Mouse (Mus musculus): ENCODE measurements around the gene Spock3. TPM values are rescaled to one million over a fixed set of nuclear protein-coding genes. Genes with fewer than 3 reads are reported as not detected.

Spock3 gene
- polyA plus RNA-seq, 1 experiment = 0.28 TPM

GRCm38 (mm10) chr8:63181272-63181671, 230.5 kb downstream of the Spock3 start:
- 92% methylated on average over 1 of the region's 1 CpGs for WGBS
- no peak overlapping the region for H3K27ac ChIP-seq (ENCODE audit: insufficient read depth, low read length)
- H3K36me3 ChIP-seq (ENCODE audit: control insufficient read depth, insufficient read depth, low read length) = no peaks in the 10 kb centered on the region
- H3K4me3 ChIP-seq (ENCODE audit: extremely low read depth, insufficient read depth, insufficient read length) = no peak overlapping the region
- no peaks in the 10 kb centered on the region for H3K27me3 ChIP-seq (ENCODE audit: control insufficient read depth, insufficient read depth, low read length)
- DNase-seq (ENCODE audit: low read depth in 1 of 2, low spot score in 2 of 2) = no peak
- no peak for TF ChIP-seq CTCF (IDR thresholded peaks at IDR 0.05; ENCODE audit: extremely low read depth, insufficient read depth, insufficient read length, insufficient replicate concordance)
- TF ChIP-seq POLR2A (IDR thresholded peaks at IDR 0.05; ENCODE audit: low read depth, low read length) = no peak
- H3K4me1 ChIP-seq (ENCODE audit: control insufficient read depth, insufficient read depth, insufficient read length) = no peaks in the 10 kb centered on the region

GRCm38 (mm10) chr8:63258812-63259385, 308.1 kb downstream of the Spock3 start:
- TF ChIP-seq CTCF (IDR thresholded peaks at IDR 0.05; ENCODE audit: extremely low read depth, insufficient read depth, insufficient read length, insufficient replicate concordance) = no peak
- no peak for TF ChIP-seq POLR2A (IDR thresholded peaks at IDR 0.05; ENCODE audit: low read depth, low read length)
- no peaks in the 10 kb centered on the region for H3K4me1 ChIP-seq (ENCODE audit: control insufficient read depth, insufficient read depth, insufficient read length)
- H3K27ac ChIP-seq (ENCODE audit: insufficient read depth, low read length) = no peak overlapping the region
- no peak overlapping the region for H3K4me3 ChIP-seq (ENCODE audit: extremely low read depth, insufficient read depth, insufficient read length)
- H3K27me3 ChIP-seq (ENCODE audit: control insufficient read depth, insufficient read depth, low read length) = no peaks in the 10 kb centered on the region
- no peak for DNase-seq (ENCODE audit: low read depth in 1 of 2, low spot score in 2 of 2)
- H3K36me3 ChIP-seq (ENCODE audit: control insufficient read depth, insufficient read depth, low read length) = no peaks in the 10 kb centered on the region

- H3K27me3 ChIP-seq (ENCODE audit: control insufficient read depth, insufficient read depth, low read length) = no peaks in the 10 kb centered on the region
- no peaks in the 10 kb centered on the region for H3K4me1 ChIP-seq (ENCODE audit: control insufficient read depth, insufficient read depth, insufficient read length)
- TF ChIP-seq CTCF (IDR thresholded peaks at IDR 0.05; ENCODE audit: extremely low read depth, insufficient read depth, insufficient read length, insufficient replicate concordance) = no peak
- no peak for TF ChIP-seq POLR2A (IDR thresholded peaks at IDR 0.05; ENCODE audit: low read depth, low read length)
- H3K4me3 ChIP-seq (ENCODE audit: extremely low read depth, insufficient read depth, insufficient read length) = no peak overlapping the region
- 78% methylated on average over 4 of the region's 4 CpGs for WGBS
- no peaks in the 10 kb centered on the region for H3K36me3 ChIP-seq (ENCODE audit: control insufficient read depth, insufficient read depth, low read length)
- no peak for DNase-seq (ENCODE audit: low read depth in 1 of 2, low spot score in 2 of 2)
- no peak overlapping the region for H3K27ac ChIP-seq (ENCODE audit: insufficient read depth, low read length)
These were observed 311.7 kb downstream of the Spock3 start for GRCm38 (mm10) chr8:63262516-63262915.

GRCm38 (mm10) chr8:63335366-63335765, 384.6 kb downstream of the Spock3 start:
- 98% methylated on average over 1 of the region's 1 CpGs for WGBS
- no peaks in the 10 kb centered on the region for H3K4me1 ChIP-seq (ENCODE audit: control insufficient read depth, insufficient read depth, insufficient read length)

GRCm38 (mm10) chr8:63368580-63368979, 417.8 kb downstream of the Spock3 start:
- no peak overlapping the region for H3K4me3 ChIP-seq (ENCODE audit: extremely low read depth, insufficient read depth, insufficient read length)
- TF ChIP-seq POLR2A (IDR thresholded peaks at IDR 0.05; ENCODE audit: low read depth, low read length) (no peak), CTCF (IDR thresholded peaks at IDR 0.05; ENCODE audit: extremely low read depth, insufficient read depth, insufficient read length, insufficient replicate concordance) (no peak)
- no peaks in the 10 kb centered on the region for H3K4me1 ChIP-seq (ENCODE audit: control insufficient read depth, insufficient read depth, insufficient read length)
- no peaks in the 10 kb centered on the region for H3K27me3 ChIP-seq (ENCODE audit: control insufficient read depth, insufficient read depth, low read length)
- DNase-seq (ENCODE audit: low read depth in 1 of 2, low spot score in 2 of 2) = no peak
- WGBS = 74% methylated on average over 6 of the region's 6 CpGs
- no peak overlapping the region for H3K27ac ChIP-seq (ENCODE audit: insufficient read depth, low read length)
- no peaks in the 10 kb centered on the region for H3K36me3 ChIP-seq (ENCODE audit: control insufficient read depth, insufficient read depth, low read length)

More at GRCm38 (mm10) chr8:63335366-63335765, 384.6 kb downstream of the Spock3 start:
- DNase-seq (ENCODE audit: low read depth in 1 of 2, low spot score in 2 of 2) = no peak
- TF ChIP-seq POLR2A (IDR thresholded peaks at IDR 0.05; ENCODE audit: low read depth, low read length) (no peak), CTCF (IDR thresholded peaks at IDR 0.05; ENCODE audit: extremely low read depth, insufficient read depth, insufficient read length, insufficient replicate concordance) (no peak)
- H3K27ac ChIP-seq (ENCODE audit: insufficient read depth, low read length) = no peak overlapping the region
- H3K36me3 ChIP-seq (ENCODE audit: control insufficient read depth, insufficient read depth, low read length) = no peaks in the 10 kb centered on the region
- no peaks in the 10 kb centered on the region for H3K27me3 ChIP-seq (ENCODE audit: control insufficient read depth, insufficient read depth, low read length)
- no peak overlapping the region for H3K4me3 ChIP-seq (ENCODE audit: extremely low read depth, insufficient read depth, insufficient read length)

- Histone ChIP-seq H3K4me3 (ENCODE audit: extremely low read depth, insufficient read depth, insufficient read length) (no peak overlapping the region), H3K36me3 (ENCODE audit: control insufficient read depth, insufficient read depth, low read length) (no peaks in the 10 kb centered on the region), H3K4me1 (ENCODE audit: control insufficient read depth, insufficient read depth, insufficient read length) (no peaks in the 10 kb centered on the region), H3K27ac (ENCODE audit: insufficient read depth, low read length) (no peak overlapping the region), H3K27me3 (ENCODE audit: control insufficient read depth, insufficient read depth, low read length) (no peaks in the 10 kb centered on the region)
- DNase-seq (ENCODE audit: low read depth in 1 of 2, low spot score in 2 of 2) = no peak
- TF ChIP-seq POLR2A (IDR thresholded peaks at IDR 0.05; ENCODE audit: low read depth, low read length) = no peak
- no peak for TF ChIP-seq CTCF (IDR thresholded peaks at IDR 0.05; ENCODE audit: extremely low read depth, insufficient read depth, insufficient read length, insufficient replicate concordance)
These were observed 446.9 kb downstream of the Spock3 start for GRCm38 (mm10) chr8:63397659-63398058.
